Mouse (Mus musculus): ENCODE results near the gene Selplg. TPM values are rescaled to one million over a fixed set of nuclear protein-coding genes. Genes with fewer than 3 reads are reported as not detected.

Selplg gene
- polyA plus RNA-seq (2015; fragmentation: Nextera tagmentation; extraction: Ambion mirVana) = 18.9 and 21.5 TPM in 2 replicates

- whole genome bisulfite sequencing (ENCODE audit: insufficient replicate concordance) = 42% methylated on average over 8 of the region's 8 CpGs
- peak within 1 kb of the TSS; percentile 27 for H3K4me3 ChIP-seq (ENCODE audit: low read depth, low read length)
- H3K9ac ChIP-seq (replicated peaks) = peak within 1 kb of the TSS; percentile 47
- H3K4me2 ChIP-seq (ENCODE audit: low read depth, low read length) = 0 out of 2 replicates have a peak within 1 kb of the TSS, but pooled peaks have one; percentile 14
- ATAC-seq (peak; percentile 44), DNase-seq (peak; percentile 56)
- H3K27ac ChIP-seq (ENCODE audit: low read depth) = peak within 1 kb of the TSS; percentile 83
- H3K36me3 ChIP-seq (replicated peaks; ENCODE audit: insufficient read depth, low read length) = no peaks in the 10 kb centered on the region
- TF ChIP-seq CTCF (IDR thresholded peaks at IDR 0.05; ENCODE audit: low read depth) (no peak), EP300 (IDR thresholded peaks at IDR 0.05; ENCODE audit: low read depth) (peak; percentile 20; the same call in 1 of the 2 replicates)
- no peaks in the 10 kb centered on the region for H3K27me3 ChIP-seq (ENCODE audit: insufficient read depth, low read length)
- H3K9me3 ChIP-seq (ENCODE audit: low read length) = no peaks in the 10 kb centered on the region
- H3K4me1 ChIP-seq (ENCODE audit: insufficient read depth) = peaks cover 8% of the 10 kb centered on the region; the same call in 1 of the 2 replicates
These were observed at the start of gene Selplg for GRCm38 (mm10) chr5:113832490-113832901. Gene Selplg (minus strand): TSS chr5:113832644.

- peaks cover 22% of the 10 kb centered on the region for H3K4me1 ChIP-seq (ENCODE audit: insufficient read depth)
- whole genome bisulfite sequencing (ENCODE audit: insufficient replicate concordance) = 85% methylated on average over 14 of the region's 14 CpGs
These were observed 48.7 kb upstream of the Selplg start for GRCm38 (mm10) chr5:113881136-113881535.

GRCm38 (mm10) chr5:113878943-113879617 lies 46.6 kb upstream of the Selplg start:
- no peaks in the 10 kb centered on the region for H3K27me3 ChIP-seq (ENCODE audit: insufficient read depth, low read length)
- no peak for DNase-seq
- no peak overlapping the region for H3K27ac ChIP-seq (ENCODE audit: low read depth)
- H3K9ac ChIP-seq (replicated peaks) = no peak overlapping the region
- H3K4me2 ChIP-seq (ENCODE audit: low read depth, low read length) = no peak overlapping the region
- no peak for ATAC-seq
- H3K4me1 ChIP-seq (ENCODE audit: insufficient read depth) = 0 out of 2 replicates have a peak, but pooled peaks cover 6% of the 10 kb centered on the region
- TF ChIP-seq CTCF (IDR thresholded peaks at IDR 0.05; ENCODE audit: low read depth) (no peak), EP300 (IDR thresholded peaks at IDR 0.05; ENCODE audit: low read depth) (no peak)
- peaks cover 30% of the 10 kb centered on the region for H3K36me3 ChIP-seq (replicated peaks; ENCODE audit: insufficient read depth, low read length)
- H3K9me3 ChIP-seq (ENCODE audit: low read length) = no peaks in the 10 kb centered on the region
- 91% methylated on average over 17 of the region's 17 CpGs for WGBS (ENCODE audit: insufficient replicate concordance)
- no peak overlapping the region for H3K4me3 ChIP-seq (ENCODE audit: low read depth, low read length)

More at GRCm38 (mm10) chr5:113881136-113881535, 48.7 kb upstream of the Selplg start:
- no peak for ATAC-seq
- no peak overlapping the region for H3K27ac ChIP-seq (ENCODE audit: low read depth)
- TF ChIP-seq CTCF (IDR thresholded peaks at IDR 0.05; ENCODE audit: low read depth) (no peak), EP300 (IDR thresholded peaks at IDR 0.05; ENCODE audit: low read depth) (no peak)
- H3K36me3 ChIP-seq (replicated peaks; ENCODE audit: insufficient read depth, low read length) = peaks cover 20% of the 10 kb centered on the region
- H3K4me2 ChIP-seq (ENCODE audit: low read depth, low read length) = no peak overlapping the region
- H3K4me3 ChIP-seq (ENCODE audit: low read depth, low read length) = no peak overlapping the region
- H3K27me3 ChIP-seq (ENCODE audit: insufficient read depth, low read length) = no peaks in the 10 kb centered on the region
- H3K9me3 ChIP-seq (ENCODE audit: low read length) = no peaks in the 10 kb centered on the region
- no peak overlapping the region for H3K9ac ChIP-seq (replicated peaks)
- DNase-seq = no peak

GRCm38 (mm10) chr5:113877565-113877964 lies 45.1 kb upstream of the Selplg start:
- DNase-seq (no peak), ATAC-seq (no peak)
- H3K27ac ChIP-seq (ENCODE audit: low read depth) = no peak overlapping the region
- H3K27me3 ChIP-seq (ENCODE audit: insufficient read depth, low read length) = no peaks in the 10 kb centered on the region
- H3K4me1 ChIP-seq (ENCODE audit: insufficient read depth) = peaks cover 9% of the 10 kb centered on the region
- TF ChIP-seq CTCF (IDR thresholded peaks at IDR 0.05; ENCODE audit: low read depth) (no peak), EP300 (IDR thresholded peaks at IDR 0.05; ENCODE audit: low read depth) (no peak)
- H3K4me3 ChIP-seq (ENCODE audit: low read depth, low read length) = no peak overlapping the region
- no peaks in the 10 kb centered on the region for H3K9me3 ChIP-seq (ENCODE audit: low read length)
- WGBS (ENCODE audit: insufficient replicate concordance) = 74% methylated on average over 3 of the region's 3 CpGs
- H3K9ac ChIP-seq (replicated peaks) = no peak overlapping the region
- peaks cover 30% of the 10 kb centered on the region for H3K36me3 ChIP-seq (replicated peaks; ENCODE audit: insufficient read depth, low read length)
- no peak overlapping the region for H3K4me2 ChIP-seq (ENCODE audit: low read depth, low read length)

GRCm38 (mm10) chr5:113876176-113876575 lies 43.7 kb upstream of the Selplg start:
- ATAC-seq = no peak
- 91% methylated on average over 7 of the region's 7 CpGs for WGBS (ENCODE audit: insufficient replicate concordance)
- Histone ChIP-seq H3K9me3 (ENCODE audit: low read length) (no peaks in the 10 kb centered on the region), H3K4me2 (ENCODE audit: low read depth, low read length) (no peak overlapping the region), H3K4me3 (ENCODE audit: low read depth, low read length) (no peak overlapping the region), H3K27me3 (ENCODE audit: insufficient read depth, low read length) (no peaks in the 10 kb centered on the region), H3K36me3 (replicated peaks; ENCODE audit: insufficient read depth, low read length) (peaks cover 25% of the 10 kb centered on the region), H3K27ac (ENCODE audit: low read depth) (no peak overlapping the region), H3K9ac (replicated peaks) (no peak overlapping the region), H3K4me1 (ENCODE audit: insufficient read depth) (peaks cover 19% of the 10 kb centered on the region)
- DNase-seq = no peak
- no peak for TF ChIP-seq EP300 (IDR thresholded peaks at IDR 0.05; ENCODE audit: low read depth)
- no peak for TF ChIP-seq CTCF (IDR thresholded peaks at IDR 0.05; ENCODE audit: low read depth)

- DNase-seq (no peak), ATAC-seq (no peak)
- H3K27ac ChIP-seq (ENCODE audit: low read depth) = no peak overlapping the region
- no peak for TF ChIP-seq EP300 (IDR thresholded peaks at IDR 0.05; ENCODE audit: low read depth)
- no peak for TF ChIP-seq CTCF (IDR thresholded peaks at IDR 0.05; ENCODE audit: low read depth)
- no peaks in the 10 kb centered on the region for H3K9me3 ChIP-seq (ENCODE audit: low read length)
- no peak overlapping the region for H3K9ac ChIP-seq (replicated peaks)
- H3K36me3 ChIP-seq (replicated peaks; ENCODE audit: insufficient read depth, low read length) = peaks cover 21% of the 10 kb centered on the region
- H3K4me1 ChIP-seq (ENCODE audit: insufficient read depth) = peaks cover 24% of the 10 kb centered on the region
- H3K4me2 ChIP-seq (ENCODE audit: low read depth, low read length) = no peak overlapping the region
- 80% methylated on average over 4 of the region's 4 CpGs for WGBS (ENCODE audit: insufficient replicate concordance)
- no peak overlapping the region for H3K4me3 ChIP-seq (ENCODE audit: low read depth, low read length)
- no peaks in the 10 kb centered on the region for H3K27me3 ChIP-seq (ENCODE audit: insufficient read depth, low read length)
These were observed 43.2 kb upstream of the Selplg start for GRCm38 (mm10) chr5:113875625-113876024.

All from liver, postnatal 0 days (tissue).